15 mouse cellular contexts compared by ENCODE assay signal in genomic region chr8:84640617-84641294, GRCm38 (mm10). TPM values are rescaled to one million over a fixed set of nuclear protein-coding genes. Genes with fewer than 3 reads are reported as not detected.
DNase-seq lines count a peak whose midpoint lies in the region; ATAC-seq and TF ChIP-seq lines count a peak whose summit lies in the region.
"Had no signal": no experiment of that assay in that cellular context is flagged by ENCODE, and none has a peak within 500 bp of the region (broad histone marks: within the 10 kb centered on the region; RNA-seq: fewer than 3 reads in every experiment).

No protein-coding gene starts in this region.

- peaks cover 1% of the 10 kb centered on the region; the same call in 1 of the 2 replicates for H3K79me2 ChIP-seq in MEL (ENCODE audit: control insufficient read depth, insufficient read depth, low read length, poor library complexity)

- H3K4me3 ChIP-seq in liver, embryonic 14.5 days (ENCODE audit: insufficient read depth in 1 of 2, low read depth in 2 of 2, low read length in 2 of 2) = no peak overlapping the region
- no peak overlapping the region for H3K4me3 ChIP-seq in liver, embryonic 11.5 days (ENCODE audit: low read depth, low read length)
- peak overlapping the region; percentile 76 to 91; a peak in 3 of 4 replicates for H3K4me3 ChIP-seq in MEL (ENCODE audit: control insufficient read depth in 1 of 2, insufficient read depth in 1 of 2, low read depth in 2 of 2, low read length in 2 of 2)
- H3K4me3 ChIP-seq in liver, postnatal 0 days (ENCODE audit: low read depth, low read length) = peak overlapping the region; percentile 54; the same call in 1 of the 2 replicates

- H3K4me2 ChIP-seq in liver, embryonic 14.5 days (ENCODE audit: low read depth) = peak overlapping the region; percentile 74; the same call in 1 of the 2 replicates
- H3K4me2 ChIP-seq in liver, embryonic 11.5 days = no peak overlapping the region
- peak overlapping the region; percentile 96 for H3K4me2 ChIP-seq in liver, postnatal 0 days (ENCODE audit: low read depth, low read length)

- no peaks in the 10 kb centered on the region; the same call in 1 of the 2 replicates for H3K27me3 ChIP-seq in liver, embryonic 14.5 days (ENCODE audit: control insufficient read depth, insufficient read depth, low read length)
- no peaks in the 10 kb centered on the region for H3K27me3 ChIP-seq in liver, embryonic 11.5 days (replicated peaks; ENCODE audit: control insufficient read depth, insufficient read depth, low read length)
- H3K27me3 ChIP-seq in MEL (ENCODE audit: control insufficient read depth in 1 of 2, insufficient read depth in 2 of 2, low read length in 2 of 2) = no peaks in the 10 kb centered on the region
- H3K27me3 ChIP-seq in liver, postnatal 0 days (ENCODE audit: insufficient read depth, low read length) = 0 out of 2 replicates have a peak, but pooled peaks cover 4% of the 10 kb centered on the region

- no peaks in the 10 kb centered on the region for H3K9me3 ChIP-seq in liver, embryonic 14.5 days (ENCODE audit: control insufficient read depth, low read length)
- no peaks in the 10 kb centered on the region for H3K9me3 ChIP-seq in liver, embryonic 11.5 days (ENCODE audit: control insufficient read depth, low read length)
- no peaks in the 10 kb centered on the region for H3K9me3 ChIP-seq in MEL (replicated peaks; ENCODE audit: insufficient read depth, low read length)
- H3K9me3 ChIP-seq in liver, postnatal 0 days (ENCODE audit: low read length) = no peaks in the 10 kb centered on the region

- no peak overlapping the region for H3K9ac ChIP-seq in liver, embryonic 14.5 days (replicated peaks)
- no peak overlapping the region for H3K9ac ChIP-seq in liver, embryonic 11.5 days (ENCODE audit: low read depth, low read length)
- H3K9ac ChIP-seq in MEL (ENCODE audit: control insufficient read depth, low read depth, low read length, poor library complexity, severe bottlenecking) = peak overlapping the region; percentile 87
- H3K9ac ChIP-seq in liver, postnatal 0 days (replicated peaks) = no peak overlapping the region; the same call in 1 of the 2 replicates

- DNase-seq in heart, adult 11 months = peak; percentile 90
- no peak for DNase-seq in heart, postnatal 14 days
- DNase-seq in liver, embryonic 14.5 days (ENCODE audit: low read depth in 3 of 3, low spot score in 3 of 3) = no peak
- DNase-seq in liver, embryonic 11.5 days (ENCODE audit: low spot score) = no peak
- peak; percentile 55 for DNase-seq in MEL (ENCODE audit: low read depth, low spot score)
- DNase-seq in liver, postnatal 0 days = no peak
- no peak for DNase-seq in urinary bladder, adult 18-20 months (ENCODE audit: low spot score in 2 of 2)
- DNase-seq: adrenal gland, adult 8-10 months; cerebellum, postnatal 10 days; gastrocnemius, postnatal 14 days; kidney, postnatal 4 days; thymus, adult 2 months had no signal

- H3K36me3 ChIP-seq in liver, embryonic 14.5 days (replicated peaks; ENCODE audit: control insufficient read depth, insufficient read depth, low read depth) = no peaks in the 10 kb centered on the region
- H3K36me3 ChIP-seq in liver, embryonic 11.5 days (ENCODE audit: control insufficient read depth, insufficient read depth, low read length) = no peaks in the 10 kb centered on the region
- peaks cover 0 to 20% of the 10 kb centered on the region in 2 experiments; a peak in 2 of 4 replicates for H3K36me3 ChIP-seq in MEL (ENCODE audit: control insufficient read depth in 1 of 2, insufficient read depth in 2 of 2, low read length in 2 of 2)
- no peaks in the 10 kb centered on the region; the same call in 1 of the 2 replicates for H3K36me3 ChIP-seq in liver, postnatal 0 days (replicated peaks; ENCODE audit: insufficient read depth, low read length)

- TF ChIP-seq CTCF in liver, embryonic 14.5 days (IDR thresholded peaks at IDR 0.05; ENCODE audit: low read depth) = no peak
- TF ChIP-seq CTCF in MEL (IDR thresholded peaks at IDR 0.05 in 2 of 3, conservative IDR thresholded peaks at IDR 0.05 in 1 of 3; ENCODE audit: control insufficient read depth in 1 of 3, insufficient read depth in 1 of 3, low read depth in 2 of 3, low read length in 3 of 3, poor library complexity in 1 of 3, severe bottlenecking in 1 of 3) = peak in 2 of 3 experiments; percentile 2 to 21; a peak in 1 of 6 replicates
- TF ChIP-seq CTCF in liver, postnatal 0 days (IDR thresholded peaks at IDR 0.05; ENCODE audit: low read depth) = no peak

- no peak for TF ChIP-seq RAD21 in MEL (IDR thresholded peaks at IDR 0.05; ENCODE audit: low read depth, low read length)

- H3K4me1 ChIP-seq in liver, embryonic 14.5 days (replicated peaks; ENCODE audit: control insufficient read depth in 2 of 2, insufficient read depth in 2 of 2, low read length in 1 of 2) = peaks cover 0 to 2% of the 10 kb centered on the region in 2 experiments; a peak in 2 of 4 replicates
- H3K4me1 ChIP-seq in liver, embryonic 11.5 days (replicated peaks; ENCODE audit: control insufficient read depth, insufficient read depth, low read length) = no peaks in the 10 kb centered on the region; the same call in none of the 2 replicates
- H3K4me1 ChIP-seq in MEL (ENCODE audit: control insufficient read depth in 1 of 2, insufficient read depth in 2 of 2, low read length in 2 of 2) = peaks cover 7 to 21% of the 10 kb centered on the region in 2 experiments; a peak in 3 of 4 replicates
- H3K4me1 ChIP-seq in liver, postnatal 0 days (ENCODE audit: insufficient read depth) = peaks cover 11% of the 10 kb centered on the region

- no peak for TF ChIP-seq EP300 in liver, embryonic 14.5 days (IDR thresholded peaks at IDR 0.05; ENCODE audit: low read depth)
- TF ChIP-seq EP300 in MEL (IDR thresholded peaks at IDR 0.05; ENCODE audit: low read depth in 1 of 2, low read length in 2 of 2) = no peak
- TF ChIP-seq EP300 in liver, postnatal 0 days (IDR thresholded peaks at IDR 0.05; ENCODE audit: low read depth) = no peak

- no peak for ATAC-seq in liver, embryonic 14.5 days (ENCODE audit: insufficient read depth)
- ATAC-seq in liver, embryonic 11.5 days (replicated peaks; ENCODE audit: low FRiP score) = no peak
- ATAC-seq in liver, postnatal 0 days = no peak
- ATAC-seq: forebrain, embryonic 16.5 days; inflammation-experienced regulatory T-cells, adult 6 months had no signal

- TF ChIP-seq POLR2A in MEL (IDR thresholded peaks at IDR 0.05; ENCODE audit: control insufficient read depth in 1 of 2, insufficient read depth in 1 of 2, low read depth in 1 of 2, low read length in 2 of 2, poor library complexity in 1 of 2) = no peak

- no peak overlapping the region for H3K27ac ChIP-seq in liver, embryonic 14.5 days
- H3K27ac ChIP-seq in liver, embryonic 11.5 days (ENCODE audit: low read depth, low read length) = no peak overlapping the region
- peak overlapping the region; percentile 48; the same call in 1 of the 2 replicates for H3K27ac ChIP-seq in MEL (ENCODE audit: control insufficient read depth, low read depth, low read length)
- 0 out of 2 replicates have a peak overlapping the region, but pooled peaks have one; percentile 26 for H3K27ac ChIP-seq in liver, postnatal 0 days (ENCODE audit: low read depth)
- H3K27ac ChIP-seq: macrophage had no signal

- 73% methylated on average over 6 of the region's 7 CpGs for WGBS in liver, embryonic 14.5 days (ENCODE audit: insufficient replicate concordance)
- 72% methylated on average over 7 of the region's 7 CpGs for WGBS in liver, embryonic 11.5 days
- WGBS in liver, postnatal 0 days (ENCODE audit: insufficient replicate concordance) = 75% methylated on average over 6 of the region's 7 CpGs

- intact Hi-C loops in heart, postnatal 14 days (cut with DNase I) = no loop called here

TF ChIP-seq in MEL, 35 proteins besides CTCF, POLR2A, EP300 and RAD21:
- TF ChIP-seq TBP (IDR thresholded peaks at IDR 0.05; ENCODE audit: low read depth, low read length) (peak; percentile 97), GATA1 (IDR thresholded peaks at IDR 0.05; ENCODE audit: low read depth, low read length) (no peak), MAZ (IDR thresholded peaks at IDR 0.05; ENCODE audit: low read depth, low read length) (no peak)

RNA-seq across cellular contexts. Expression of gene Ier2, which starts 21.9 kb away (rescaled TPM):
- total RNA-seq in heart, postnatal 14 days (2021) = 10 to 100 TPM; 26.2 to 29.4 TPM
- 6.2 and 8.4 TPM in 2 replicates for polyA plus RNA-seq in liver, embryonic 14.5 days (2012; rRNA removed)
- 12.6 and 15.0 TPM in 2 replicates for polyA plus RNA-seq in liver, embryonic 14.5 days (2014; fragmentation: Nextera tagmentation; extraction: Ambion mirVana)
- polyA plus RNA-seq in liver, embryonic 11.5 days (2014; fragmentation: Nextera tagmentation; extraction: Ambion mirVana) = 46.5 and 50.1 TPM in 2 replicates
- total RNA-seq in MEL (2012; rRNA removed) = 22.5 and 24.4 TPM in 2 replicates
- polyA plus RNA-seq in MEL (2012; ENCODE audit: insufficient read depth in 1 of 2, insufficient read length in 2 of 2, low read depth in 1 of 2, low replicate concordance in 2 of 2, missing spikeins in 1 of 2) = 100 to 1,000 TPM in 1 of 2 experiments, 10 to 100 TPM in 1; 37.7 to 258 TPM
- polyA plus RNA-seq in liver, postnatal 0 days (2015; fragmentation: Nextera tagmentation; extraction: Ambion mirVana) = 32.3 and 32.9 TPM in 2 replicates

RNA-seq across cellular contexts. Expression of gene Trmt1, which starts 45.4 kb away (rescaled TPM):
- total RNA-seq in heart, postnatal 14 days (2021) = 10 to 100 TPM; 32.5 to 35.2 TPM
- 37.5 and 37.6 TPM in 2 replicates for polyA plus RNA-seq in liver, embryonic 14.5 days (2012; rRNA removed)
- 27.4 and 34.1 TPM in 2 replicates for polyA plus RNA-seq in liver, embryonic 14.5 days (2014; fragmentation: Nextera tagmentation; extraction: Ambion mirVana)
- polyA plus RNA-seq in liver, embryonic 11.5 days (2014; fragmentation: Nextera tagmentation; extraction: Ambion mirVana) = 94.1 and 95.6 TPM in 2 replicates
- 154 and 183 TPM in 2 replicates for total RNA-seq in MEL (2012; rRNA removed)
- polyA plus RNA-seq in MEL (2012; ENCODE audit: insufficient read depth in 1 of 2, insufficient read length in 2 of 2, low read depth in 1 of 2, low replicate concordance in 2 of 2, missing spikeins in 1 of 2) = 100 to 1,000 TPM in 1 of 2 experiments, not detected in 1; 221 TPM
- polyA plus RNA-seq in liver, postnatal 0 days (2015; fragmentation: Nextera tagmentation; extraction: Ambion mirVana) = 21.3 TPM in 2 replicates

RNA-seq across cellular contexts. Expression of gene Nacc1, which starts 46.9 kb away (rescaled TPM):
- 10 to 100 TPM; 35.6 to 40.5 TPM for total RNA-seq in heart, postnatal 14 days (2021)
- polyA plus RNA-seq in liver, embryonic 14.5 days (2012; rRNA removed) = 19.0 and 21.2 TPM in 2 replicates
- polyA plus RNA-seq in liver, embryonic 14.5 days (2014; fragmentation: Nextera tagmentation; extraction: Ambion mirVana) = 6.3 and 7.6 TPM in 2 replicates
- polyA plus RNA-seq in liver, embryonic 11.5 days (2014; fragmentation: Nextera tagmentation; extraction: Ambion mirVana) = 23.0 and 25.2 TPM in 2 replicates
- total RNA-seq in MEL (2012; rRNA removed) = 42.5 and 45.3 TPM in 2 replicates
- 100 to 1,000 TPM in 1 of 2 experiments, not detected in 1; 106 TPM for polyA plus RNA-seq in MEL (2012; ENCODE audit: insufficient read depth in 1 of 2, insufficient read length in 2 of 2, low read depth in 1 of 2, low replicate concordance in 2 of 2, missing spikeins in 1 of 2)
- 3.3 and 3.6 TPM in 2 replicates for polyA plus RNA-seq in liver, postnatal 0 days (2015; fragmentation: Nextera tagmentation; extraction: Ambion mirVana)

Comparison
In these comparisons a context has a peak if more than half of its experiments do, and no peak if none do; other contexts are left out.
1. DNase-seq: peak in heart, adult 11 months (single experiment) and MEL (single experiment); none in heart, postnatal 14 days (0 of 2), liver, embryonic 14.5 days (0 of 3), liver, embryonic 11.5 days (single experiment), liver, postnatal 0 days (single experiment) and urinary bladder, adult 18-20 months (0 of 2).
2. H3K27ac ChIP-seq: peak in MEL (single experiment) and liver, postnatal 0 days (single experiment); none in liver, embryonic 14.5 days (single experiment) and liver, embryonic 11.5 days (single experiment).
3. H3K4me3 ChIP-seq: peak in MEL (2 of 2) and liver, postnatal 0 days (single experiment); none in liver, embryonic 14.5 days (0 of 2) and liver, embryonic 11.5 days (single experiment).
4. CTCF ChIP-seq: peak in MEL (2 of 3); none in liver, embryonic 14.5 days (single experiment) and liver, postnatal 0 days (single experiment).